Mouse (Mus musculus) fibroblast of lung, adult 2 months (primary cell): Measurements from ENCODE around the gene Hoxd1.

Source experiments
- DNase-seq: peaks from one replicate; pipeline ENCODE4 v3.0.0-alpha.2; 2011; ENCODE audit warnings: low read depth

The Hoxd1 gene

GRCm38 (mm10) chr2:74748436-74748995 lies 14.3 kb upstream of the Hoxd1 start:
- DNase-seq: no peak

GRCm38 (mm10) chr2:74749337-74750121 lies 13.3 kb upstream of the Hoxd1 start:
- no peak for DNase-seq

GRCm38 (mm10) chr2:74750731-74751250 lies 12.0 kb upstream of the Hoxd1 start:
- no peak for DNase-seq

DNA sequence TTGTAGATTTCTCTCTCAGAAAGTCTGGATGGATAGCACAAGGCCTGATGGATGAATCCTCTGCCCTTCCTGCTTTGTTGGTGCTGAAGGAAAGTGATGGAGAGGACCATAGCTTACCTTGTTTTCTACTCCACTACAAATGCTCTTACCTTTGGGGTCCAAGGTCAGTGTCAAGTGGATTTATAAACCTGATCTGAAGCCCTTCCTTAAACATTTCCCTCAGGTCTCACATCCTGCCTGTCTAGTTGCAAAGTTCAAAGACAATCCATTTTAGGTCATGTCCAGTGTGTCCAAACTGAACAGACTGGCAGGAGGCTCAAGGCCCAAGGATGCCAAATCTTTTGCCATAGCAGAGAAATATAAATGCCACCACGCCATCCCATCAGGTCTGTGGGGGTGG lies 10.9 kb upstream of the Hoxd1 start:
- DNase-seq: no peak

DNA sequence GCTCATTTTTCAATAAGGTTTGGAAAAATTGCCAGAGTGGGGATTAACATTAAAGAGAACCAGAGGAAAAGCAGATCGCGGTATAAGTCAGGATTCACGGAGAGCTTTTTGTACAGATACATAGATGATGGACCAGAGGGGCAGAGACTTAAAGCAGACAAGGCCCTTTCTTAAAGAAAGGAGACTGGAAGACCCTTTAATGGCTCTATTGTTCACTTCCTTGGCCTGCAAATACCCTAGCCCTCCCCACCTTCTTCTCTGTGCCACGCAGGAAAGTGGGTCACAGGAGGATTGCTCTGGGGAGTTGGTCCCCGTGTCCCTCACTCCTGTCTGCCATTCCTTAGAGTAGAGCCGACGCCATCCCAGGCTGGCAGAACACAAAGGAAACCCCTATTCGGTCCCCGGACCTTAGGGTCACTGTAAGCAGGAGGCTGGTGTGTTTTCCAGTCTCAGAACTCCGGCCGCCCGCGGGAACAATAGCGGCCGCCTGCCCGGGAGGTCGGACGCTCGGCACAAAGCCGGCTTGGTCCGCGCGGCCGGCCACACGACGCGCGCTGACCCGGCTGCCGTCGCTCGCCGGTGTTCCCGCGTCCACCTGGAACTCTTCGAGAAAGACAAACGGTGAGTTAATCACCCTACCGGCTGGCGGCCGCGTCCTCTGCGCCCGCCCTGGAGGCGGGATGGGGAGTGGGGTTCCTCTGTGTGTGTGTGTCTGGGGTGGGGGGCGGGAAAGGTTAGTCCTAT lies 10.2 kb upstream of the Hoxd1 start:
- no peak for DNase-seq

DNA sequence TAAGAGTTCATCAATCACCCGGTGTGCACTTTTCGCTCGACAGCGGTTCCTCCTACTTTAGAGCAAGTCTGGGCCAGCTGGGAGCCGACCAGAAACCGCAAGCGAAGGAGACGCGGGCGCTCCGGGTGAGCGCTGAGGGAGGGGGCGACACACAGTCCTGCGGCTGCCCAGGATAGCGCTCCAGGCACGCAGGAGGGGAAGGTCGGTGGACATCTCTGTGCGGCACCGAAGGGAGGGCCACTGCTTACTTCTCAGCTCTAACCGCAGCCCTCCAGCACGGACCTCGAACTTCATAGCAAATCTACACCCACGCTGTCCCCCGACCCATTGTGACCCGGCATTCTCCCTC lies 9.6 kb upstream of the Hoxd1 start:
- no peak for DNase-seq

DNA sequence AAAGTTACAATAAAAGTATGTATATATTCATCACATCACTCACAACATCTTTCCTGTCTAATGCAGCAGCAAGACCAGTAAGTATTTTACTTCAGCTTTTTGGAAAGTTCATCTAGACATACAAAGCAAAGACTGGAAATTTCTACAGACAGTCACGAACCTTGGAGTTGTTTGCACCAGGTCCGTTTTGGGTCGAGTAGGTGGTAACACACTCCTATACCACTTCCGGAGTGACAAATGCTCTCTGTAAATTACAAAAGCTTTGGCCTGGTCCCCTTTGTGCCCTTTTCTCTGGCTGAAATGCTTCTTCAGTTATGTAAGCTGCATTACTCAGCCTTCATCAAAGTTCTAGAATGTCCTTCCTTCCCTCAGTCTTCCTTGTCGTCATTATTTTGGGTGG lies 9.1 kb upstream of the Hoxd1 start:
- no peak for DNase-seq

- DNase-seq: no peak
Measured at GRCm38 (mm10) chr2:74760146-74760545, 2.6 kb upstream of the Hoxd1 start.

GRCm38 (mm10) chr2:74761941-74762340 lies 839 bp upstream of the Hoxd1 start:
- no peak for DNase-seq

DNA sequence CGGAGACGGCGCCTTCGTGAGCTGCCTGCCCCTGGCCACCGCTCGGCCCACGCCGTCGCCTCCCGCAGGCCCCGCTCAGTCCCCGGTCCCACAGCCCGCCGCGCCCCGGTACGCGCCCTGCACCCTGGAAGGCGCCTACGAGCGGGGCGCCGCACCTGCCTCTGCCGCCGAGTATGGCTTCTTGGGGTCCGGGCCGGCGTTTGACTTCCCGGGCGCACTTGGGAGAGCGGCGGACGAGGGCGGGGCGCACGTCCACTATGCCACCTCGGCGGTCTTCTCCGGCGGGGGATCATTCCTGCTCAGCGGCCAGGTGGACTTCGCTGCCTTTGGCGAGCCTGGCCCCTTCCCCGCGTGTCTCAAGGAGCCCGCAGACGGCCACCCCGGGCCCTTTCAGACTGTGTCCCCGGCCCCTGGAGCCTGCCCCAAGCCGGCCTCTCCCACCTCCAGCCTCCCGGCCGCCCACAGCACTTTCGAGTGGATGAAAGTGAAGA lies 510 bp downstream of the Hoxd1 start:
- no peak for DNase-seq

DNA sequence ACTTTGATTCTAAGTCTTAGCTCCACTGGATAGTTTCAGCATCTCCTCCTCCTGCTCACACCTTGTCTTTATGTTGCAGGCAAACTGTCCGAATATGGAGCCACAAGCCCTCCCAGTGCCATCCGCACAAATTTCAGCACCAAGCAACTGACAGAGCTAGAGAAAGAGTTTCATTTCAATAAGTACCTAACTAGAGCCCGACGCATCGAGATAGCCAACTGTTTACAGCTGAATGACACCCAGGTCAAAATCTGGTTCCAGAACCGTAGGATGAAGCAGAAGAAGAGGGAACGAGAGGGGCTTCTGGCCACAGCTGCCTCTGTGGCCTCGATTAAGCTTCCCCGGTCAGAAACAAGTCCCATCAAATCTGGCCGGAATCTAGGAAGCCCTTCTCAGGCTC lies 1.2 kb downstream of the Hoxd1 start:
- no peak for DNase-seq

GRCm38 (mm10) chr2:74774359-74774758 lies 11.6 kb downstream of the Hoxd1 start:
- DNase-seq: no peak

DNA sequence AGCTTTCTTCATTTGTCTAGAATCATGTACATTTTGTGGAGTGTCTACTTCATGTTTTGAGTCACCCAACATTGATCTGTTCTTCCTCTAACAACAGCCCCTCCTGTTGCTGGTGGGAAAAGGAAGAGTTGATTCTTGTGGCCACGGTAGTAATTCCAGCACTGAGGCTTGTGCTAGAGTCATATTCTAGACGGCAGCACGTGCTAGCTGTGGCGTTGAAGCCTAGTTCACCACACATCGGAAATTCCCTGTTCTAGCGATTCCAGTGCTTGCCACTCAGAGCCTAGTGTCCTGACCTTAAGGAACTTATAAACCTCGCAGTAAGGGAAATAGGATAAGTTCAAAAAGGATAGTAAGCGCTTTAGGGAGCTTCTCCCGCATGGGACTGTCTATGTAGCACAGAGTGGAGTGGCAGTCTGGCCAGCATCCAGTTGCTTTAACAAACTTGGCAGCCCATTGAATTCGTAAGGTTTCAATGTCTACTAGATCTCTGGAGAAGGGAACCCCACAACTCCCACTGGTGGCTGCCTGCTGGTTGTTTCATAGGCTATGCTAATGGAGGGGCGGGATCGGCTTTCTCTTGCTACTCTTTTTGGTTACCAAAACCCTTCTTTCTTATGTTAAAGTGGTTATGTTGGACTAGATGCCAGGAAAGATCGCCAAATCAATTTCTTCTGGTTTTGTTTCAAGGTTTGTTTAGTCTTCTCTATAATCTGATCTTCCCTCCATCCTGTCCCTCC lies 14.9 kb downstream of the Hoxd1 start:
- no peak for DNase-seq

DNA sequence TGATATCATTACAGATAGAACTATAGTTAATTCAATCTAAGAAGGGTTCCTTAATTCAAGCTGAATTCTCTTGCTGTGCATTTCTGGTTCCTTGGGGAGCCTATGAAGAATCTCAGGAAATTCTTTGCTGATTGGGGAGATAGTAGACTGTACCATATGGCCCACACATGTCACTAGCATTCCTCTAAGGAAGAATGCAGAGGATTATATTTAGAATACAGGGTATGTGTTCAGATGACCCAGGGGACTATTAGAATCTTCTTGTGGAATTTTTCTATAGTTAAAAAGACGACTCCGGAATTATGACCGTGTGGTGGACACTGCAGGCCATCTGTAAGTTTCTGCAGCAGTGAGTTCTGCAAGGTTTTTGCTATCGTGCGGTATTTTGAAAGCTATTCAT lies 18.6 kb downstream of the Hoxd1 start:
- no peak for DNase-seq

GRCm38 (mm10) chr2:74795531-74795930 lies 32.8 kb downstream of the Hoxd1 start:
- peak; percentile 44 for DNase-seq

GRCm38 (mm10) chr2:74808431-74808830 lies 45.7 kb downstream of the Hoxd1 start:
- no peak for DNase-seq
